Mouse (Mus musculus) CH12.LX (cell line): ENCODE measurements at regions not wholly inside any gene's neighbourhood (a gene's known extent, or its start where the extent isn't known, plus 50 kb on each side); places are given as distances from the start of the nearest gene placed in this dataset.

Experiments
- DNase-seq: peaks from one replicate; pipeline ENCODE4 v3.0.0-alpha.2; 2013; ENCODE audit errors: extremely low read depth
- H3K27ac ChIP-seq: 2 replicates; pipeline ENCODE4 v1.5.1; 2012; ENCODE audit warnings: low read depth, mild to moderate bottlenecking, control low read depth, moderate library complexity; ENCODE audit not compliant: insufficient read depth
- H3K27me3 ChIP-seq: replicated peaks from 2 replicates; pipeline ENCODE3; 2012; ENCODE audit warnings: inconsistent platforms
- H3K36me3 ChIP-seq, 2 experiments: replicated peaks in 1 of 2; 2 replicates each; pipeline versions ENCODE3 to v1.6.1; 2012; ENCODE audit warnings: inconsistent platforms in 1 of 2, low read length in 1 of 2, mild to moderate bottlenecking in 1 of 2, mixed read lengths in 1 of 2, moderate library complexity in 1 of 2; ENCODE audit not compliant: control insufficient read depth in 1 of 2, insufficient read depth in 1 of 2
- H3K4me1 ChIP-seq, 2 experiments: 2 replicates each; pipeline ENCODE4 v1.6.1; 2012; ENCODE audit warnings: inconsistent platforms in 1 of 2, moderate library complexity in 1 of 2; ENCODE audit not compliant: insufficient read depth in 2 of 2, control insufficient read depth in 1 of 2
- H3K4me2 ChIP-seq: 2 replicates; pipeline ENCODE4 v1.6.1; 2012; ENCODE audit warnings: low read depth, mild to moderate bottlenecking, control low read depth; ENCODE audit not compliant: poor library complexity, insufficient read depth, severe bottlenecking
- H3K4me3 ChIP-seq, 3 experiments: fragments of 150-350 bp in 1 of 3; sonication (generic) in 1 of 3; replicated peaks in 1 of 3; 2 replicates each; pipeline versions ENCODE3 to v1.5.1; 2011 to 2012; ENCODE audit warnings: low read depth in 2 of 3, low read length in 2 of 3, mild to moderate bottlenecking in 2 of 3, moderate library complexity in 2 of 3, control low read depth in 1 of 3, improper control_type of control experiment in 1 of 3, inconsistent platforms in 1 of 3, mixed read lengths in 1 of 3; ENCODE audit not compliant: poor library complexity in 1 of 3
- H3K79me2 ChIP-seq: replicated peaks from 2 replicates; pipeline ENCODE4 v1.6.1; 2012; ENCODE audit warnings: mild to moderate bottlenecking, moderate library complexity; ENCODE audit not compliant: control insufficient read depth, poor library complexity, insufficient read depth, severe bottlenecking; ENCODE audit errors: extremely low read depth
- H3K9ac ChIP-seq: 2 replicates; pipeline ENCODE4 v1.6.1; 2012; ENCODE audit warnings: low read depth, mild to moderate bottlenecking, control low read depth, moderate library complexity; ENCODE audit not compliant: insufficient read depth
- H3K9me3 ChIP-seq: replicated peaks from 2 replicates; pipeline ENCODE3; 2012; ENCODE audit warnings: low read length, inconsistent platforms, mixed read lengths
- BHLHE40 ChIP-seq: IDR thresholded peaks from 2 replicates; pipeline ENCODE4 v1.6.1; 2011; ENCODE audit warnings: mild to moderate bottlenecking, low read depth, low read length, improper control_type of control experiment
- CHD1 ChIP-seq: IDR thresholded peaks from 2 replicates; pipeline ENCODE4 v1.6.1; 2012; ENCODE audit warnings: low read depth, low read length, improper control_type of control experiment, inconsistent platforms
- CHD2 ChIP-seq: IDR thresholded peaks from 2 replicates; pipeline ENCODE4 v1.6.1; 2011; ENCODE audit warnings: low read length, improper control_type of control experiment
- E2F4 ChIP-seq: IDR thresholded peaks from 2 replicates; pipeline ENCODE4 v1.6.1; 2011; ENCODE audit warnings: low read depth, low read length, improper control_type of control experiment; ENCODE audit not compliant: insufficient replicate concordance
- ELF1 ChIP-seq: IDR thresholded peaks from 2 replicates; pipeline ENCODE4 v1.6.1; 2014; ENCODE audit warnings: low read depth, mild to moderate bottlenecking, inconsistent platforms, low read length, improper control_type of control experiment
- ETS1 ChIP-seq: conservative IDR thresholded peaks from 2 replicates; pipeline ENCODE4 v1.6.1; 2012; ENCODE audit warnings: low read depth, mild to moderate bottlenecking, inconsistent platforms, low read length, improper control_type of control experiment, moderate library complexity
- GABPA ChIP-seq: IDR thresholded peaks from 2 replicates; pipeline ENCODE4 v1.6.1; 2012; ENCODE audit warnings: low read depth, low read length, improper control_type of control experiment, inconsistent platforms; ENCODE audit not compliant: insufficient replicate concordance
- KAT2A ChIP-seq: IDR thresholded peaks from 2 replicates; pipeline ENCODE4 v1.6.1; 2012; ENCODE audit warnings: low read length, improper control_type of control experiment, inconsistent platforms; ENCODE audit not compliant: insufficient replicate concordance
- MEF2A ChIP-seq: IDR thresholded peaks from 2 replicates; pipeline ENCODE4 v1.6.1; 2014; ENCODE audit warnings: low read depth, mild to moderate bottlenecking, inconsistent platforms, low read length, improper control_type of control experiment, borderline replicate concordance
- NRF1 ChIP-seq: IDR thresholded peaks from 2 replicates; pipeline ENCODE4 v1.6.1; 2014; ENCODE audit warnings: low read depth, mild to moderate bottlenecking, inconsistent platforms, low read length, improper control_type of control experiment, moderate library complexity
- PAX5 ChIP-seq: IDR thresholded peaks from 2 replicates; pipeline ENCODE4 v1.6.1; 2012; ENCODE audit warnings: low read length, inconsistent platforms, mixed read lengths
- SIN3A ChIP-seq: IDR thresholded peaks from 2 replicates; pipeline ENCODE4 v1.6.1; 2012; ENCODE audit warnings: low read length, improper control_type of control experiment, inconsistent platforms
- SMC3 ChIP-seq: IDR thresholded peaks from 2 replicates; pipeline ENCODE4 v1.6.1; 2011; ENCODE audit warnings: low read depth, low read length, improper control_type of control experiment
- UBTF ChIP-seq: IDR thresholded peaks from 2 replicates; pipeline ENCODE4 v1.6.1; 2012; ENCODE audit warnings: low read depth, mild to moderate bottlenecking, inconsistent platforms, low read length, improper control_type of control experiment, moderate library complexity
- USF1 ChIP-seq: IDR thresholded peaks from 2 replicates; pipeline ENCODE4 v1.6.1; 2014; ENCODE audit warnings: low read depth, mild to moderate bottlenecking, inconsistent platforms, low read length, improper control_type of control experiment
- ZC3H11A ChIP-seq: IDR thresholded peaks from 2 replicates; pipeline ENCODE4 v1.6.1; 2012; ENCODE audit warnings: low read depth, mild to moderate bottlenecking, inconsistent platforms, low read length, improper control_type of control experiment
- ZMIZ1 ChIP-seq: IDR thresholded peaks from 2 replicates; pipeline ENCODE4 v1.6.1; 2012; ENCODE audit warnings: low read depth, mild to moderate bottlenecking, inconsistent platforms, low read length, improper control_type of control experiment
- dilution Hi-C: fragments of 300-500 bp; cut with MboI; formaldehyde crosslinking; loops from 2 replicates; pipeline ENCODE4 v1.14.3; 2020; ENCODE audit warnings: low sequenced_read_pairs; ENCODE audit not compliant: extremely low pct_unique_long_range_greater_than_20kb, extremely low pct_ligation_motif_present
- in situ Hi-C: fragments of 300-500 bp; cut with MboI; formaldehyde crosslinking; loops from 3 replicates; pipeline ENCODE4 v1.14.3; 2019; ENCODE audit warnings: low sequenced_read_pairs, low pct_ligation_motif_present, low pct_unique_long_range_greater_than_20kb, mixed read lengths

DNA sequence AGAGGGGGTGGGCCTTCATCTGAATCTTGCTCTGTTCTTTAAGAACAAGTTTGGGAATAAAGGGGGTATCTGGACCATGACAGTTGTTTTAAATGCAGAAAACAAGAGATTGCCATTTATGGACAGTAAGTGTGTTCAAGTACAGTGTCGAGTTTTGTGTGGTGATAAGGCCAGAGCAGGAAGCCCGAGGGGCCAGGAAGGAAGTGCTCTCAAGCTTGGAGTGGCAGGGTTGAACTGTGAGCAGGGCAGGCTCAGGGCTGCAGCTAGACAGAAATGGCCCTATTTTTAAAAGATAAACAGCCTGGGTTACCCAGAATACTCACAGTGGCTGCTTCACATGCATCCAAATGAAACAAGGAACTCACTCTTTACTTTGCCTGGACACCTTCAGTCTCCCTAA is 184.4 kb upstream of the Gm37988 start:
- DNase-seq, result no peak
- H3K27me3 ChIP-seq, result no peaks in the 10 kb centered on the region
- peaks cover 0 to 13% of the 10 kb centered on the region in 2 experiments; a peak in 2 of 4 replicates for H3K4me1 ChIP-seq
- dilution Hi-C loops (no loop called here), in situ Hi-C loops (no loop called here)
- TF ChIP-seq ETS1 (no peak), USF1 (no peak)
- no peak overlapping the region for H3K27ac ChIP-seq
- no peaks in the 10 kb centered on the region for H3K79me2 ChIP-seq
- H3K9me3 ChIP-seq, result no peaks in the 10 kb centered on the region
- H3K4me2 ChIP-seq, result no peak overlapping the region
- no peak overlapping the region for H3K4me3 ChIP-seq
- H3K9ac ChIP-seq, result no peak overlapping the region
- H3K36me3 ChIP-seq, result no peaks in the 10 kb centered on the region

DNA sequence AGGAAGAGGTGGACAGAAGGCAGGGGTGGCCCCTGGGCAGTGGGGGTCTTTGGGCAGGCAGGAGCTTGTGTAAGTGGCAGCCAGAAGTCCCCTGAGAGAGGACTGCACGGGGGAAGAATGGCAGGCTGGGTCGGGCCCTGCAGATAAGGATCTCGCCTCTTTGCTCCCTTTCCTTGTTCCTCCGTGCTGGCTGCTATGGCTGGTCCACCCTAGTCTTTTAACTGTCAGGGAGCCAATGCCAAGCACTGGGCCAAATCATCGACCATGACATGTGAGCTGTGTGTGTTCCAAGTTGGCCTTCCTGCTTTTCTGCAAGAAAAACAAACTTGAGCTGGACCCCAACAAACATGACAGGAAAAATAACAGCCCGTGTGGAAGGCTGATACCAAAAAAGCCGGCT is 153.8 kb upstream of the Gm37988 start:
- no peaks in the 10 kb centered on the region for H3K27me3 ChIP-seq
- no peak for DNase-seq
- in situ Hi-C loops (no loop called here), dilution Hi-C loops (no loop called here)
- H3K4me1 ChIP-seq, result no peaks in the 10 kb centered on the region
- H3K4me2 ChIP-seq, result no peak overlapping the region
- H3K36me3 ChIP-seq, result no peaks in the 10 kb centered on the region
- no peaks in the 10 kb centered on the region for H3K79me2 ChIP-seq
- no peak overlapping the region for H3K27ac ChIP-seq
- H3K4me3 ChIP-seq, result no peak overlapping the region
- TF ChIP-seq MEF2A, result no peak
- no peak for TF ChIP-seq ZMIZ1
- no peak for TF ChIP-seq E2F4
- no peak for TF ChIP-seq PAX5
- TF ChIP-seq KAT2A, result no peak
- TF ChIP-seq ZC3H11A, result no peak
- no peak for TF ChIP-seq CHD2
- no peak for TF ChIP-seq NRF1
- no peak for TF ChIP-seq CHD1
- TF ChIP-seq GABPA, result no peak
- TF ChIP-seq ELF1, result no peak
- no peak for TF ChIP-seq BHLHE40
- TF ChIP-seq SIN3A, result no peak
- TF ChIP-seq SMC3, result no peak
- no peak for TF ChIP-seq UBTF
- TF ChIP-seq ETS1, result no peak
- H3K9ac ChIP-seq, result no peak overlapping the region
- no peaks in the 10 kb centered on the region for H3K9me3 ChIP-seq
